Mouse (Mus musculus): ENCODE results near the gene Syp.

DNA sequence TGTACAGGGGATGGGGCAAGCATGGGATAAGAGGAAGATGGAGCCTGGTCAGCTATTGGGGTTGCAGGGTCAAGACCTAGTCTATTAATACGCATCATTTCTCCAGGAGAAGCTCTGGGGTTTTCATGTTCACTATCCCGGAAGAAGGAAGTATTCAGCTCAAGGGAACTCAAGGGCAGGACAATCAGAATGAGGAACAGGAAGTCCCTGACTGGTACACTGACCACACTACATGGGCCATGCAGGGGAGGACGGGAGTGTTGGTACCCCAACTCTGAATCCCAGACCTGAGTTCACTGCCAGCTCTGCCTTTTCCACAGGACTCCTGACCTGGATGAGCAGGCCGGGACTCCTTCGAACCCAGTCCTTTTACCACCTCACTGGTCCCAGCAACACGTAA, 5.7 kb upstream of the Syp start:
- TF ChIP-seq POLR2A (IDR thresholded peaks at IDR 0.05; ENCODE audit: extremely low read depth, insufficient read depth, low read length) (no peak), CTCF (IDR thresholded peaks at IDR 0.05; ENCODE audit: extremely low read depth, insufficient read depth, low read length) (no peak)
